Mouse (Mus musculus) urinary bladder, adult 18-20 months (tissue): Measurements from ENCODE around the gene Alg14.

ENCODE experiments used
- DNase-seq, 2 experiments: peaks; one replicate each; pipeline ENCODE4 v3.0.0; 2022; ENCODE audit warnings: low spot score in 2 of 2, mixed read lengths in 2 of 2

Alg14 gene

DNA sequence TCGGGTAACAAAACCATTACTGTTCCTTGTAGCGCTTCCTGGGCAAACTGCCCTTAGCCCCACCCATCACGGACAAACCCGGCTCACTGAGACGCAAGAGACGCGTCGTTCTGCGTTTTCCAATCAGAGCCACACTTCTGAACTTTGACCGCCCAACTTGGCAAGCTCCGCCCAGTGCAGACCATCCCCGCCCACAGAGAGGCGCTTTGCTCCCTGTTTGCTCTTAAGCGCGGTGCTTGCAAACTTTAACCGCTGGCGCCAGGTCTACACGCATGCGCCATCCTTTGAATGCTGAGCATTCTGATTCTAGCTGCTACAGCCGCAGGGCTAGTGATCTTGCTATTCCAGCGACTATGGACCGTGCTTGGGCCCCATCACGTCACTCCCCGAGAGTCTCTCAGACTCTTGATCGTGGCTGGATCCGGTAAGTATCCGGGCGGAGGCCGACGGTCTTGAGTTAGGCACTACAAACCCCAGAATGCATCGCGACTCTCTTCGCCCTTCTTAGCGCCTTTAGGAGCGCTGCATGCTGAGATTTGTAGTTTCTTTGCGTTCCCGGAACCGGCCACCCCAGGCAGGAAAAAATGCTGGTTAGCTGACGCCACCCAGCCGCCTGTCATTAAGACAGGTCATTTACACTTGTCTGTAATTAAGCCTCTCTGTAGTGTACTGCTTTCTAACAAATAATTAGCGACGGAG is at the start of gene Alg14:
Gene Alg14, plus strand, starts transcription at position 214 of the 699 bp plus-strand sequence.
- peak; percentile 89 to 97 for DNase-seq

DNA sequence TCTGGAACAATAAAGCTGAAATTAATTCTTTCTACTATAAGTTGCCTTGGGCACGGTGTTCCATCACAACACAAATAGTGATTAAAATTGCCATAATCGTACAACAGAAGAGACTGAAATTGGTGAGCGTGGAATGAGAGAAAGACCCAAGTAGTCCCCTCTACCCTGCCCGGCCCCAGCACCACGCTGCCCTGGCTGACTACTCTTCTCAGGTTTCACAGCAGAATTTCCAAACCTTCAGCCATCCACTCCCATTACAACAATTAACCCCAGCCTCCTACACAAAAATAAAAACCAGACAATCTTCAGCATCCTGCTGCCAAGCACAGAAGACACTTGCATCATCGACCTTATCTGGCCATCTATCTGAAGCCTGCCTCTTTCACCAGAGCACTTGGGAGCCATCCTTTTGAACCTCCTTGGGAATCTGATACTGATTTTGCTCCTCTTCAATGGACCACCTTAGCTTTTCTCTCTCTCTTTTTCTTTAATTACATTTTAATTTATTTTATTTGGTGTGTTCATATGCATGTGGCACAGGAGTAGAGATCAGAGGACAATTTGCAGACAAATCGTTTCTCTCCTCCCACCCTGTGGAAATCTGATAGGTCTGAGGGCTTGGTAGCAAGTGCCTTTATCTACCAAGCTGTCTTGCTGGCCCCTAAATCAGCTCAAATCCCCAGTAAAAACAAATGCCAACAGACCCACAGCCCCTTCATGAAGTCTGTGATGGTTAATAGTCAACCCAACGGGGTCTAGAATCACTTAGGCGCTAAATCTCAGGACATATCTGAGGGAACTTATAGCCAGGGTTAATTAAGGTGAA is 49.2 kb upstream of the Alg14 start:
- DNase-seq, result no peak

DNA sequence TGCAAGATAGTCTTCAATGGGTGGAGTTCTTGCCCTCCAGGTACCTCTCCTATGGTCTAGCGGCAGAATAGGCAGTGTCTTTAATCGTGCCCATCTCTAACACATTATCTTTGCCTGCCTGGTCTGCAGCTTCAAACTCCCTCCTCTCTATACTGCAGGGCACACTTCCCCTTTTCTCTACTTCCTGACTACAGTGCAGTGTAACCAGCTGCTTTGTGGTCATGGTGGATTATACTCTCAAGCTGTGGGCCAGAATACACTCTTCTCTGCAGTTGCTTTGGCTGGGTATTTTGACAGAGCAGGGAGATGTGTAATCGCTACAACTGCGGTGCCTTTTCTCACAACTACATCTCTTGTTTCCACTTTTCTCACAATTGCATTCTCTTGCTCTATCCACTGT is 48.6 kb upstream of the Alg14 start:
- no peak for DNase-seq

DNA sequence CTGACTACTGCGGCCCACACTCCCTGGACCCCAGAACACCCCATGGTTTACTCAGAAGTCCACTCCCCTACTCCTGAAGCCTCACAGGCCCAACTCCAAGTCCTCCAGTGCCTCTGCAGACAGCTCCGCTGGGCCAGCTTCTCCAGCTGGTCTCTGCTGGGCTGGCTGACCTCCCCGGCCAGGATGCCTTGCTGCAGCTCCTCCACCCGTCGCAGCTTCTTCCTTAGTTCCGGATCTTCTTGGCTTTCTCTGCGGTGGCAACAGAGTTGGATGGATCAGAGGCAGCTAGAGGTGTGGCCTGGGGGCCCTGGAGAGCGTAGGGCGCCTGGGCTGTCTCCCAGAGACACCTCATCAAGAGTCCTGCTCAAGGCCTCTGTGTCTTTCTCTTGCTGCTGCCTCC is 41.5 kb upstream of the Alg14 start:
- DNase-seq, result no peak

DNA sequence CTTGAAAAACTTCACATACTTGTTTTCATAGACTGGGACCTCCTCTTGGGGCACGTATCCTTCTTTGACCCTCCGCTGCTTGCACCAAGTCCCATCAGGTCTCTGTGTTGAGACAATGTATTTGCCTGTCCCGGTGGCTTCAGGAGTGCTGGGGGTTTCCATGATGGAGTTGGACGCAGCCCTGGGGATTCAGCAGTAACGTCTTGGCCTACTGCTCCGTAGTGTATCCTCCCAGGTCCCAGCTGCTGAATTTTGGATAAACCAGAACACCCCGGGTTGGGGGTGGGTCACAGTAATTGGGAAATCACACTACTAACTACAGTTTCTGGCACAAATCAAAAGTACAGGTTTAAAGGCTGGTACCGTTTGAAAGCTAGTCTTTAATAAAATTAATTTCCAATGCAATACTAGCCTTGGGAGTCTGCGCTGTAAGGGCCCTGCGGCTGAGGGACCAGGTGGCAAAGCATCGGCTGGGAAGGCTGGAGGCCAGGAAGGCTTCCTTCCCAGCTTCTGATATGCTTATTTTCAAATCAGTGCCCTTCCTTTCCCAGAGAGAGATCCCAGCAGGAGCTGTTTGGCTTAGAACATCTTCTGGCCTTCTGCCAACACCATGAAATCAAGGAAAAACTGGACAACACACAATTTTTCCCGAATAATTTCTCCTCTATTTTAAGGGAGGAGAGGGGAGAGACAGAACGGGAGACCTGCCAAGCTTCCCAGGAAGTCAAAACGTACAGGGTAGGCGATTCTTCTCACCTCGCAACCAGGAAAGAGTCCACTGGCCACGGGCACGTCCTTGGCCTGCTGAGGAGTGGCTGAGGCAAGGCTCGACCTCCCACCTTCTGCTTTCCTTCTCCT is 40.8 kb upstream of the Alg14 start:
- DNase-seq, result no peak

- DNase-seq, result no peak
These were observed 36.1 kb upstream of the Alg14 start for GRCm38 (mm10) chr3:121255501-121255900.

- no peak for DNase-seq
These were observed 35.4 kb upstream of the Alg14 start for GRCm38 (mm10) chr3:121256131-121256530.

DNA sequence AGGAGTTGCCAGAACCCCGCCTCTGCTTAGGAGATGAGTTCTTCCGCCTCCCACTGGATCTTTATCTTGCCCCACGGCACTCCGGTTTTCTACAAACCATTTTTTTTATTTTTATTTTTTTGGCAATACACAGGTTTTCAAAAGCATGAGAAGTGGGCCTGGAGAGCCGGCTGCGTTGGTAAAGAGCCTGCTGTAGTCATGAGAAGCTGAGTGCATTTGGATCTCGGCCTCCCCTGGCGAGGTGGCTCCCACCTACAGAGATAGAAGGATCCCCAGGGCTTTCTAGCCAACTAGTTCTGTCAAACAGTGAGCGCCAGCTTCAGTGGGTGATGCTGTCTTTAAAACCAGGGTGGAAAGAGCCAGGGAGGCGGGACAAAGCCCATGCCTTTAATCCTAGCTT is 34.2 kb upstream of the Alg14 start:
- DNase-seq, result no peak

DNA sequence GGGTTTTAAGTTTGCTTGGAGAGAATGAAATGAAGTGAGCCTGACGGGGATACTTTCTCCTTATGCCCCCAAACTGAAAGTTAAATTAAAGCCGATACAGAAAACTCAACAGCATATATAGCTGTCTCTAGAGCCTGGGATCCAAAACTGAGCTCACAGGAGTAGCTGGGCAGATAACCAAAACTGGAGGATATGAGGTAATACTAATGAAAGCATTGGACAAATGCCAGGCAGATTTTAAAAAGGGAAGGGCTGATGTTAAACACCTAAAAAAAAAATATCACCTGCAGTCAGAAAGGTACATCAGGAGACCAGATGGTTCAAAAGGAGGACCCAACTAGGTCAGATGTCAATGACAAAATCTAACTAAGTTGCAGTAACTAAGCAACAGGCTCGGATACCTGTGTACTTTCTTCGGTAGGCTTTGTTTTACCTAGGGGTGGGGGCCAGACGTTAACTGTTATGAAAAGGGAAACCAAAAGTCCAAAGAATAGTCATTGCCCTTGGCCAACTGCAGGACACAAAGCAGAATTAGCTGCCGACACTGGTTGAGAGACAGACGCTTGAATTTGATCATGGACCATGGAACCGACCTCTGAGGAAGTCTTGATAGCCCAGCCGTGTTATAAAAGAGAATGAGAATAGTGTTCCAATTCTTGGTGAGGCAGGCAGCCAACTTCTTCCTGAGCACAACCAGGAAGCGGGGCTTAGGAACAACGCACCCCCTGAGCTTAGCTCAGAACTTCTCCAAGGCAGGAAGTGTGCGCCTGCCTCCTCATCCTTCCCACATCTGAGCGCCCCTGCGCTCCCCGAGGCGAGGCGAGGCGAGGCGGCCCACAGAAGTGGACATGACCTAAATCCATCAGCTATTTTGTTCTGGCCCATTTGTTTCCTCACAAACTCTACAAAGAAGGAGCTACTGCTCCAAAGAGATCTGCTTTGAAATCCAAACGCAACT is 32.8 kb upstream of the Alg14 start:
- DNase-seq, result no peak

DNA sequence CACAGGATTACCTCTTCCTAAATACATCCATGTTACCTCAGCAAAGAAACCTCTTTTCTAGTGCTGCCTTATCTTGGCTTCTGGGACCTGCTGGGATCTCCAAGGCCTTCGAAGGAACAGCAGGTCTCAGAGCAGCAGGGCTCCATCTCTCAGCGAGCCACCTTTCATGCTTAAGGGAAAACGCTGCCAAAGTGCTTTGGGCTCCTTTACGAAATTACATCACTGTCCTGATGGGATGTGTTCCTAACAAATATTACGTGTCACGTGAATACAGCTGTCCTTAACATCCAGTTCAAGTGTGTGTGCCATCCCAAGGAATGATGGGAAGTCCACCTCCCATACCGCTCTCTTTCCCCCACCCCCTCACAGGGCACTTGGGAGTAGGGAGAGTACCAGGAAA is 31.5 kb upstream of the Alg14 start:
- DNase-seq, result no peak

GRCm38 (mm10) chr3:121260831-121261230 is 30.7 kb upstream of the Alg14 start:
- DNase-seq, result no peak

DNA sequence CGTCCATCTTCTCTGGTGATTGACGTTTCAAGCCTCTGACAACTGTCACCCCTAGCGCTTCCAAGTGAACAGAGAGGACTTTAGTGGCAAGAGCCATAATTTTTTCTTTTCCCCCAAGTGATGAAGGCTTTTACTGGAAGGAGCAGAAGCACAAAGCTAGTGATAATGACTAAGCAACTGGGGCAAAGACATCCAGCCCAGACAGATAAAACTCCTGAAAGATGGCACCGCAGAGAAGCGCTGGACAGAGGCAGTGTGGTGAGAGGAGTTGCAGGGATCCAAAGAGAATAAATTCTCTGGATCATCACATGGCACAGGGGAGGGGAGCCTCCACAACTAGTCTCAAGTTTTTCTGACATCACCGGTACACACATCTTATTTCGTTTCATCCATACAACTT is 30.3 kb upstream of the Alg14 start:
- no peak for DNase-seq

DNA sequence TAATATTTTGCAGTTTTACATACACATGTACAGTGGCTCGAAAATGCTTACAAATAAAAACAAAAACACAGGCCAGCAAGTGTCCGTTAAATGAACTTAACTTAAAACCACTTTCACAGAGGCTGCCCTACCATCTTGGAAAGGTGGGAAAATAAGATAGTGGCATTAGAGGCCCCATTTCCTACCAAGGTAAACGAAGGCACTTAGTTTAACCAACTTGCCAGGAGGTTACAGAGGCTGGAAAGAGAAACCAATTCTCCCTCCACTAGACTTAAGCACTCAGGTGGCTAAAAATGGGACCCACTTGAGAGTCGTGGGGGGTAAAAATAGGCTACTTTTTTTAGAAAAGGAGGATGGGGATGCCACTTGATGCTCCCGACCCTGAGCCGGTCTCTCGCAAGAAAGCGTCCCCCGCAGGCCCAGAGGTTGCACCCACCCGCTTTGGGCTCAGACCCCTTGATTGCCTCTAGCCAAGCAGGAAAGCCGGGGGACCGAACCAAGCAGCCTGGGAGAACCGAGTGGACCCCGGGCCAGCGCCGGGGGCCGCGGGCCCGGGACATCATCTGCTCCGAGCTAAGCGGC is 29.5 kb upstream of the Alg14 start:
- DNase-seq, result no peak

DNA sequence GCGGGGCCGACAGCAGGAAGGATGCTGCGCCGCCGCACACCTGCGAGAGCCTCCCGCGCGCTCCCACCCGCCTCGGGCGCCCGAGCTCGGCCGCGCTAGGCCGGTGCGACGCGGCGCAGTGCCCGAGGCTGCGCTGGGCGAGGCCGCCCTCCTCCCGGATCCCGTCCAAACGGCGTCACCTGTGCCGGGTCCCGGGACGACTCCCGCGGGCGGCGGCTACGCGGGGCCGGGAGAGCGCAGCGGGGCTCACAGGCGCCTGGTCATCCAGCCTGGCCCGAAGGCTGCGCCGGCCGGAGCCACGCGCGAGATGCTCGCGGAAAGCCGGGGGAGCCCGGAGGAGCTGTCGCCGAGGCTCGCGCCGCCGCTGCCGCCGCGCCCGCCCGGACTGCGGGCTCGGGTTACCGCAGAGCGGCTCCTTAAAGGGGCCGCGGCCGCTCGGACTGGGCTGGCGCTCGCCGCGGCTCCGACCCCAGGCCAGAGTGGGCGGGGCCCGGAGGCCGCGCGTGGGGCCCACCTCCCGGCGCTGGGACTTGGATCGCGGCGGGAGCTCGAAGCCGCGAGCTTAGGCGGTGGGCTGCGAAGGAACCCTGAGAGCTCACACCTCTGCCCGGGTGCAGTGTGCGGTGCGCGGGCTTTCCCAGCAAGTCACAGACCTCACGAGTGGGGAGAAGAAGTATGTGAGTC is 28.9 kb upstream of the Alg14 start:
- peak; percentile 36 to 67 for DNase-seq

- peak; percentile 40 to 52 for DNase-seq
These were observed 28.4 kb upstream of the Alg14 start for GRCm38 (mm10) chr3:121263205-121263548.

DNA sequence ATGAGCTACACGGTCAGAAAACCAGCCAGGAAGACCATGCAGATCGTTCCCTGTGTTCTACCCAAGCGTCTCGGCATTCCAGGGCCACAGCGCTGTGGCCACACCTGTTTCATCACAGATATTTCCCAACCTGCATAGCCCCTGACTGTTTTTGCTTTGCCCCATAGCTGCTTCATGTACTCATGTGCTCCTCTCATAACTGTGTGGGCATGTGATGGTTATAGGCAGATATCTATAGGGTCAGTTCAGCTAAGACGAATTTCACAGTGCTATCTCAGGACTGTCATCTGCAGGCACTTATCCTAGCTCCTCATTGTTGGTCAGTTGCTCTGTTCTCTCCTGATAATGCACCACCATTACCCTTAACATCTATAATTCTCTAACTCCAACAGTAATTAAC is 27.3 kb upstream of the Alg14 start:
- no peak for DNase-seq

DNA sequence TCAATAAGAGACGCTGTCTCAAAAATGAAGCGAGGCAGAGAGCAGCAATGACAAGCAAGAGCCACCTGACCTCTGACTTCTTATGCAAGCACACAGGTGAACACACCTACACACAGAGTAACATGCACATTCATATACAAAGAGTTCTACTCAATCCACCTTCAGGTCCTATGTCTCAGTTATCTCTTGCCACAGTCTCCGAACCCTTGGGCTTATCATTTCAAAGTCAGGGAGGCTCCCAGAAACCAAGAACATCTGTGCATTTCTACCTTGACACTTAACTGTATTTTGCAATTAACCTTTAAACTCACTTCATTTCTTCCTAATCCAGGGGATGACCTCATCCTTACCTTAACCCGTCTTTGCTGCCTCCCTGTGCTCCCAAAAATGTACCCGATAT is 24.3 kb upstream of the Alg14 start:
- DNase-seq, result no peak

- DNase-seq, result no peak
These were observed 19.0 kb upstream of the Alg14 start for GRCm38 (mm10) chr3:121272577-121272976.

DNA sequence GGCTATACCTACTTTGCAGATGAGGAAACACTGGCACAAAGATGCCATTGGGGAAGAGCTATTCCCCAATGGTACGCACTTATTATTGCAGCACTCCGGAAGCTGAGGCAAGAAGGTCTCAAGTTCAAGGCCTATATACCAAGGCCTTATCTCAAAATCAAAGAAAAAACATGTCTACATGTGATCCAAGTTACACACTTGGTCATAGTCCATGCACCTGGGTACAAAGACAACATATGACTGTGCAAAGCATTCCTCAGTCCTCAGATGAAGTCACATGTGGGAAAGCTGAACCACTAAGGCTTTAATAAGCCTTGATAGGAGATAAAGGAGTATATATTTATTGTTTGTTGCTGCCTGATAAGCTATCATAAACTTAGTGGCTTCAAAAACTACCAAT is 17.6 kb upstream of the Alg14 start:
- DNase-seq, result no peak

DNA sequence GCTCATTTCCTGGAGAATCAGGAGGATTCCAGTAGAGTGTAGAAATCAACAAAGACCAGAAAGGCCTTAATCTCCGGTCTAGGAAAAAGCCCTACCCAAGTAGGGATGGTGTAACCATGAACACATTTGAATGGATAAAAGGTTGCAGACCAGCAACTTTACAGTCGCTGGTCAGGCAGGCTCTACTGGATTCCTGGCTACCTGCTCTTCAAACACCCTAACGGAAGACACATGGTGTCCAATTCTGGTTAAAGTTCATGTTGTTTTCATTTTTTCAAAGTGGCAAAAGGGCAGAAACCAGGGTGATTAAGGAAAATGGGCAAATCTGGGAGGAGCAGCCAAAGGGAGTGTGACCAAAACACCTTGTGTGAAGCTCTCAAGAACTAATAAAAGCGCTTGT is 14.6 kb upstream of the Alg14 start:
- DNase-seq, result peak; percentile 41 to 54
